Mouse (Mus musculus): ENCODE measurements at regions not wholly inside any gene's neighbourhood (a gene's known extent, or its start where the extent isn't known, plus 50 kb on each side); places are given as distances from the start of the nearest gene placed in this dataset.

GRCm38 (mm10) chrX:13014051-13014450 lies 57.2 kb upstream of the Usp9x start:
- DNase-seq (ENCODE audit: low spot score), result no peak

DNA sequence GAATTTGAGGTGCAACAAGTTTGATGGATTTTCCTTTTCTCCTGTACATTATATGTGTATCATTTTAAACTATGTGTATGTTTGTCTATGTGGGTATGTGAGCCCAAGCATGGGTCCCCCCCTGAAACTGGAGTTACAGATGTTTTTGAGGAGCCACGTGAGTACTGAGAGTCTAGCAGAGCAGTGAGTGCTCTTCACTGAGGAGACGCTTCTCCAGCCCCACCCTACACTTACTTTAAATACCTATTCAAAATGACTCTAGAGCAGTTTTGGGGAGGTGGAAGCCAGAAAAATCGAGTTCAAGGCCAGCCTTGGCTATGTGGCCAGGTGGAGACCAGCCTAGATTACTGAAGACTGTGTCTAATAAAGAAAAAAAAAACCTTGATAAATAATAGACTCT lies 58.2 kb upstream of the Usp9x start:
- DNase-seq (ENCODE audit: low spot score), result no peak

DNA sequence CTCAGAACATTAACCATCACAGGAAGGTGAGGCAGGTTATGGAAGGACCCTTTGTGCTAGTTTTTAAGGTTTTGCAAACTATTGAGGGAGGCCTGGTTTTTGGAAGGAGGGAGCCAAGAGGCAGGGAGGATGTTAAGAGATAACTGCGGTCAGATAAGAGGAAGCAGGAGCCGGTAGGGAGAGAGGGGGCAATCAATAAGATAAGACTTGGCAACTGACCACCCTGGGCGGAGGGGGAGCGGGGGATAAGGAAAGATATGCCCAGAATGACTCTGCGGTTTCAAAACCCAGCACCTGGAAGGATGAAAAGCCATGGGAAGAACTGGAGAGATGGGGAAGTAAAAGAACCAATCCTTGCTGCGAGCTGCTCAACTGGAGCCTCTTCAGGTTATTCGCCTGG lies 80.5 kb upstream of the Usp9x start:
- no peak for DNase-seq (ENCODE audit: low spot score)

- no peak for DNase-seq (ENCODE audit: low spot score)
Measured at GRCm38 (mm10) chrX:12977676-12978075, 93.6 kb upstream of the Usp9x start.

DNA sequence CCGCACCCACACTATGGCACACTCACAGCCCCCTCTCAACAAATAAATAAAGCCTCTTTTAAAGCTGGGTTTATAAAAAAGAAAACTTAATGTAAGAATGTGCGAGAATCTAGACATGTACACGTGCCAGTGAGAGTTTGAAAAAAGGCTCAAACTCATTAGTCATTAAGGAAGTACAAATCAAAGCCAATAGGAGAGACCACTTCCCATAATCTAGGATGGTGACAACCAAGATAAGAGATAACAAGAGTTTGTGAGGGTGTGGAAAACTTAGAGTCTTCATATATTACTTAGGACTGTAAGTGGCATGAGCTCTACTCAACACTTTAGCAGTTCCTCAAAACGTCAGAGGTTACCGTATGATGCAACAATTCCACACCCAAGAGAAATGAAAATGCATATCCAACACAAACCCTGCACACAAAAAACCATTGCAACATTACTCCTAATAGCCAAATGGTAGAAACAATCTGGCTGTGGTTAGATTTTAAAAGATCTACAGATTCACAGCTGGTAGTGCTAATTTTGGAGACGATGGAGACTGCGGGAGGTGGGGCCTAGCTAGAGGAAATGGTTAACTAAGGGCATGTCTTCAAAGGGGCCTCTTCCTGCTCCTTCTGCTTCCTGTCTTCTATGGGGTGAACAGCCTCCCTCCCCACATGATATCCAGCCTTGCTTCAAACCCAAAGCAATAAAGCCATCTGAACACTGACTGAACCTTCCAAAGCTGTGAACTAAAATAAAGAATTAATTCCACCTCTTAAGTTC lies 102.1 kb upstream of the Usp9x start:
- DNase-seq (ENCODE audit: low spot score), result no peak

DNA sequence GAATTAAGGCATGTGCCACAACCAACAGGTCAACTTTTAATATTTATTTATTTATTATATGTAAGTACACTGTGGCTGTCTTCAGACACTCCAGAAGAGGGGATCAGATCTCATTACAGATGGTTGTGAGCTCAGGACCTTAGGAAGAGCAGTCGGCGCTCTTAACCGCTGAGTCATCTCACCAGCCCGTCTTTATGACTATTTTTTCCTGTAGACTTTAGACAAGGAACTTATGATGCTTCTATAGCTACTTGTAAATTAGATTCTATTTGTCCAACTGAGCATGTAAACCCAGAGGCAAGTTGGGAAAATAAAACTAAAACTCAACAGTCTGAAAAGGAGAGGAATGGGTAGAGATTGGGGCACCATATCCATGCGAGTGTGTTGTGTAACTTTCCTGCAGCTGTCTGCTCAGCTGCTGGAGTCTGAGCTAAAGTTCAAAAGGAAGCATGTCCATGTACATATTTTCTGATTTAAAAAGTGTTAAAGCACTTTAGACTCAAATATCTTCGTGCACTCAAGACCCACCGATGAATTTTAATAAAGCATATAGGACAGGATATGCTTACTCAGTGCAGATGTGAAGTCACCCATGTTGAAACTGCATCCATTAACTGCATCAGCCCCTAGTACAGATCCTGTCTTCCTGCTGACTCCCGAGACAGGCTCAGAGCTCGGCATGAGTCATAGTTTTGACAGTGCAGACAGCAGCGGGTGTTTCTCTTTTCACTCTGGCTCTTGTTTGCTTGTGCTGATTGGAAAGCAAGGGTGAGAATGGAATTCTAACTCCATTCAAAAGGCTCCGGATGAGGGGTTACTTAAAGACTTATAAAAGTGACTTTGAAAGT lies 111.6 kb upstream of the Usp9x start:
- no peak for DNase-seq (ENCODE audit: low spot score)

DNA sequence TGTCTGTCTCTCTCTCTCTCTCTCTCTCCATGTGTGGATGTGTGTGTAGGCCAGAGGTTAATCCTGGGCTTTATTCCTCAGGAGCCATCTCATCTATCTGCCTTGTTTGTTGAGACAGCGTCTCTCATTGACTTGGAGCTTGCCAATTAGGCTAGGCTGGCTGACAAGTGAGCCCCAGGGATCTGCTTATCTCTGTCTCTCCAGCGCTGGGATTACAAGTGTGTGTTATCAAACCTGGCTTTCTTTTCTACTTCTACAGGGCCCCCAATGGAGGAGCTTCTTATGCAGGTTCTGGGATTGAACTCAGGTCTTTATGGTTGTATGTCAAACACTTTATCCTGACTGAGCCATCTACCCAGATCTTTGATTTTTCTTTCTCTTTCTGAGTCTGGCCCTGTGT lies 112.4 kb upstream of the Usp9x start:
- no peak for DNase-seq (ENCODE audit: low spot score)

- peak; percentile 7 for DNase-seq (ENCODE audit: low spot score)
Measured at GRCm38 (mm10) chrX:12950928-12951660, 120.2 kb upstream of the Usp9x start.

DNA sequence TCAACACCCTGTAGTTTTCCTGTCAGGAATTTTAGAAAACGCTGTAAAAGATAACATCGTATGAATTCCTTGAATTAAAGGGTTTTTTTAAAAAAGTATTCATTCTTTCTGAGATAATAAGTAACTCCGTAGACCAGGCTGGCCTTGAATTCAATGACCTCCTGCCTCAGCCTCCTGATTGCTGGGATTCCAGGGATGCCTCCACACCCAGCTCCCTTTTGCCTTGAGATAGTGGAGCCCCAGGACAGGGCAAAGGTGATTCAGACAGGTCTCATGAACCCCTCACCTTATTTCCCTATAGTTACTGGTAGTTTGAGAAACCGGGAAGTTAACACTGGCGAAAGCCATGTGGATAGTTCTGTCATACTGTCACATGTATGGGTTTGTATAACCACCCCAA lies 128.8 kb upstream of the Usp9x start:
- DNase-seq (ENCODE audit: low spot score), result no peak

DNA sequence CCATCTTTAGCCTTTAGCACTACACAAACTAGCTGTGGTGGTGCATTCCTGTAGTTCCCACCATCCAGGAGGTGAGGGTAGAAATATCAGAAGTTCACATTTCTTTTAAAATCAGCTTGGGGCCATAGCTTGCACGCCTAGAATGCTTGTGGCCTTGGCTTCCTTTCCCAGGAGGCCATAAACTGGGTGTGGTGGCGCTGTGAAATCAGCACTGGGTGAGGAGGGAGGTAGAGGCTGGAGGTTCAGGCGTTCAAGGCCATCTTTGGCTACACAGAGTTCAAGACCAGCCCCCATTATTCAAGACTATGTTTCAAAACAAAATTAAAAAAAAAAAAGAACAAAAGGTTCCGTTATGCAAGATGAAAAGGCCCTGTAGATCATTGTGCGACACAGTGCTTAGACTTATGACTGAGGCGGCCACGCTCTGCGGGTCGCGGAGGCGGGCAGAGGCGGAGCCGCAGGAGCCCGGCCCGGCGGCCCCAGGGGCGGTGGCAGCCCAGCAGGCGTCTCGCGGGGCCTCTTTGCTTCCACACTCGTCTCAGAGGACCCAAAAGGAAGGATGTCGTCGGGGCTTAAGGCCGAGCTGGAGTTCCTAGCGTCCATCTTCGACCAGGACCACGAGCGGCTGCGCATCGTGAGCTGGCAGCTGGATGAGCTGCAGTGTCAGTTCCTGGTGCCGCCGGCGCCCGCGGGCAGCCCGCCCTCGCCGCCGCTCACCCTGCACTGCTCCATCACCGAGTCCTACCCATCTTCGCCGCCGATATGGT lies 134.7 kb upstream of the Usp9x start:
- peak; percentile 16 for DNase-seq (ENCODE audit: low spot score)

DNA sequence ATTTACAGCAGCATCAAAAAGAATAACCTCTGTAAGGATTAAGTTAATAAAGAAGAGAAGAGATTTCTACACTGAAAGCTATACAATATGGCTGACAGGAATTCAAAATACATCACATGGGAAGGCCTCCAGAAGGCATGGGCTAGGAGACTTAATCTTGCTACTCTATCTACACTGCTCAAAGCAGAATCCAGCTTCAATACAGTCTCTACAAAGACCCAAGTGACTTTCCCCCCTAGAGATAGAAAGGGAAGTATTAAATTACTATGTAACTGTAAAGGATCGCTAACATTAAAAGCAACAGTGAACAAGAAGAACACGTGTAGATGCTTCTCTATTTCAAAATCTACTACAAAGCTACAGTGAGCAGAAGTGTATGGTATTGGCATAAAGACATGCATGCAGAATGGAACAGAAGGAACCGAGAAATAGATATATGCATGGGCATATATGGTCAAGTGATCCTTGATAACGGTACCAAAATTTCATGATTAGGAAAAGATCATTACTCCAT lies 137.9 kb upstream of the Usp9x start:
- DNase-seq (ENCODE audit: low spot score), result no peak

- DNase-seq (ENCODE audit: low spot score), result no peak
Measured at GRCm38 (mm10) chrX:12930242-12930641, 141.1 kb upstream of the Usp9x start.

DNA sequence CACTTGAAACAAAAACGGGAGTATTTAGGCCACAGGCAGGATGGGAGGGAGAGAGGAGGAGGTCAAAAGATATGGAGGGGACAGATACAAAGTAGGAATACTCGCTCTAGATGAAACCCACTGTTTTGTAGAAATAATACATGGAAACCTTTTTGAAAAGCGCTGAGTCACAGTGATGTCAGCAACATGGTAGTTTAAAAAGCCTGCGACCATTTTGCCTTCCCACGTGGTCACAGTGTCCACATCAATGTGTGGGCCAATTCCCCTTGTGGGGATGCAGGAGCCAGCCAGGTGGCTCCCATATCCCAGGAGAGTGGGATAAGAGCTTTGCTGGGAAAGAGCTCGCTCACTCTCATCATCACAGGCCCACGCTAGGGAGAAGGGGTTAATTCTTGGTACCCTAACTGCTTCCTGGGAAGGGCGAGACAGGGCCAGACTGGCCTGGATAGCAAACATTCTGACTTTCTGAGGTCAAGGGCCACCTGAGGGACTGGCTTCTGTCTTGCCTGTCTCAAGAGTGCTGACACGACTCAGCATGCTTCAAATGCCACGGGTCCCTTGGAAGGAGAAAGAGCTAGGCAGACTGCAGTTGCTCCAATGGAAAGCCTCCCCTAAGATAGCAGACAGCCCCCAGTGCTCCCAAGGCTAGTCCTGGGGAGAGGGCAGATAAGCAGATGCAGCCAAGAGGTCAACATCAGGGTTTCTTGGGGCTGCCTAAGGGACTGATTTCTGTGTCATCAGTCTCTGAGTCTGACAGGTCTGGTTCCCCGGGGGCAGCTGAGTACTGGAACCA lies 143.3 kb upstream of the Usp9x start:
- DNase-seq (ENCODE audit: low spot score), result no peak

DNA sequence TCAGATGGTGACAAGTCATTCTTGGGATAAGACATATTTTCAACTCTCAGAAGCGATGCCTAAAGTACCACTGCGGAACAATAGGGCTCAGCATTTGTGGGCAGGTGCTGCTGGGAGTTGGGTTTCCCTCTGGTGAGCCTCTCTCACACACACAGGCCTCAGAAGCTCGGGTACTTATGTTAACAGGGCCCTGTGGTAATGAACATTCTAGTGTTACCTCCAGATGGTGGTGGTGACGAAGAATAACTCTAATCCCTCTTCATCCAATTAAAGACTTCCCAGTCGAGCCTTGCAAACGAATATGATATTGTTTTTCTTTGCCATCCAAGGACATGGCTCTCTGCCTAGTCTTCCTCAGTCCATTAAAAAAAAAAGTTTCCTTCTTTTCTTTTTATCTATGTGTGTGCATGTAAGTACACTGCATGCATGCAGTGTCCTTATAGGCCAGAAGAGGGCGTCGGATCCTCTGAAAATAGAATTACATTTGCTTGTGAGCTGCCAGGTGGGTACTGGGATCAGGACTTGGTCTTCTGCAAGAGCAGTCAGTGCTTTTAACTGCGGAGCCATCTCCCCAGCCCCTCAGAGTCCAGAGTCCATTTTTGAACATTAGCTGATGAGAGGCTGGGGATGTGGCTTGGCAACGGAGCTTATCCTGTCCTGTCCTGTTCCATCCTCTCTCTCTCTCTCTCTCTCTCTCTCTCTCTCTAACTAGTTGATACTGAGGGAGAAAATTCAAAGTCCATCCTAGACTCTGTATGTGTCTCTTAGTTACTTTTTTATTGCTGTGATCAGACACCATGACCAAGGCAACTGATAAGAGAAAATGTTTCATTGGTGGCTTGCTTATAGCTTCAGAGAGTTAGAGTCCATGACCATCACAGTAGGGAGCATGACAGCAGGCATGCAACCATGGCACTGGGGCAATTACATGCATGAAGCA lies 146.3 kb upstream of the Usp9x start:
- DNase-seq (ENCODE audit: low spot score), result no peak

DNA sequence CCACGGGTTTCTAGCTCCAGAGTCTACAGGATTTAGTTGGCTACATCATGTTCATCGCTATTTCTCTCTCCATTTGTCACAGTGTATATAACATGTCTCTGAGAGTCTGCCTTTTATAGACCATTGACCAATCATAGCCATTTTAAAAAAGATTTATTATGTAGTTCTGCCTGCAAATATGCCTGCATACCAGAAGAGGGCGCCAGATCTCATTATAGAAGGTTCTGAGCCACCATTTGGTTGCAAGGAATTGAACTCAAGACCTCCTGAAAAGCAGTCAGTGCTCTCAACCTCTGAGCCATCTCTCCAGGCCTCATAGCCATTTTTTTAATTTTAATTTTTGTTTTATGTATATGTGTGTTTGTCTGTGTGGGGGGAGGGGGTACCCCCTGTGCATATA lies 151.7 kb upstream of the Usp9x start:
- DNase-seq (ENCODE audit: low spot score), result no peak

DNA sequence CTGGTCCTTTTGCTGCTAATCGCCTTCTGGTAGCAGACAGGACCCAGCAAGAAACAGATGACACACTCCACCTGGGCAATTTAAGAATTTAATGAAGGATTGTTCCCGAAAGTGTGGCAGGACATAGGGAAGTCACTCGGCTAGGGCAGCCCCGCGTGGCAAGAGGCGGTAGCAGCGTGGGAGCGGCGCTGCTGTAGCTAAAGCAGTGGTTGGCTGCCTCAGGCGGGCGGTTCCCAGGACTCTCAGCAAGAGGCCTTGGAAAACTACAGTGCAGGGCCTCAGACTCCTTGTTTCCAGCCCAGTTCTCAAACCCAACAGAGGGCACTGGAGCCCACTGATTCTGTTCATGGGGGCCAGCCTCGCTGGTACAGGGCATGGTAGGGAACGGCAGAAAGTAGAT lies 154.2 kb upstream of the Usp9x start:
- DNase-seq (ENCODE audit: low spot score), result peak; percentile 16

DNA sequence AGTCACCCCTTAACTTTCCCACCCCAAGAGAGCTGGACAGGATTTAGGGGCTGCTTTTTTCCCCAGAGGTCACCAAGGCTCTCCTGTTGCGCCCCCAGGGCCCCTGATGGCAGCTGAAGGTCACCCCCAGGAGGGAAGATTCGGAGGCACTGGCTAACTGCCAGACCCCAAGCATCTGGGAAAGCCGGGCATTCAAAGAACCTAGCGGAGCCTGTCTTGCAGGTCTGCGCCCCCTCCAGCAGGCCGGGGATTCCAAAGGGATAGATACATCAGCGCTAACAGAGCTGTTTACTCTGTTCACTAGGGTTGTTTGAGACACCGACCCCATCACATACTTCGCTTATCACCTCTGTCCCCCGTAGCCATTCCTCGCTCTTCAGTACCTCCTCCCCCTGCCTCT lies 154.6 kb upstream of the Usp9x start:
- no peak for DNase-seq (ENCODE audit: low spot score)

- no peak for DNase-seq (ENCODE audit: low spot score)
Measured at GRCm38 (mm10) chrX:12900256-12900655, 138.4 kb upstream of the Med14 start.

DNA sequence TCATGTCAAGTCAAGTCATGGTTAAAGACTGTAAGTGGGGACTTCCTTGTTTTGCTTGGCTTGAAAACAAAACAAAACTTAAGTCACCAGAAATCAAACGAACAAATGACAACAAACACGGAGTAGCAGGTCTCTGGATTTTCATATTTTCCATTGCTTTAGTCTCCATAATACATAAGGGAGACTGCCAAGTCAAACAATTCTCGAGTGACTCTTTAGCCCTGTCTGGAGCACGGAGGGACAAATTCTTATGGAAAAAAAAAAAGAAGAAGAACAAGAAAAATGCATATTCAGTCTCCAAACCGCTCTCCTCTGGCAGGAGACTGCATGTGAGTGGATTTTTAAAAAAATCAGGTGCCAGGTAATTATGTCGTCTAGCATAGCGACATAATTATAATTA lies 129.6 kb upstream of the Med14 start:
- peak; percentile 33 for DNase-seq (ENCODE audit: low spot score)

DNA sequence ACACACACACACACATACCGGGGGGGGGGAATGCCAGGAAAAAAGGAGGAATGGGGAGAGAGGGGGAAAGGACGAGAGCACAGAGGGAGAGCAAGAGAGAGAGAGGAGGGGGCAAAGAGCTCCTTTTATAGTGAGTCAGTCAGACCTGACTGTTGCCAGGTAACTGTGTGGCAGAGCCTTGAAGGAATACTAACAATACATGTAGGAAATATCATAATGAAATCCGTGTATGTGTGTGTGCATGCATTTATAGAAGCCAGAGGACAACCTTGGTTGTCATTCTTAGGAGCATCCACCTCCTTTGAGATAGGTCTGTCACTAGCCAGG lies 127.6 kb upstream of the Med14 start:
- DNase-seq (ENCODE audit: low spot score), result no peak
